ENCODE assay signal across 20 mouse cellular contexts in the genomic region with DNA sequence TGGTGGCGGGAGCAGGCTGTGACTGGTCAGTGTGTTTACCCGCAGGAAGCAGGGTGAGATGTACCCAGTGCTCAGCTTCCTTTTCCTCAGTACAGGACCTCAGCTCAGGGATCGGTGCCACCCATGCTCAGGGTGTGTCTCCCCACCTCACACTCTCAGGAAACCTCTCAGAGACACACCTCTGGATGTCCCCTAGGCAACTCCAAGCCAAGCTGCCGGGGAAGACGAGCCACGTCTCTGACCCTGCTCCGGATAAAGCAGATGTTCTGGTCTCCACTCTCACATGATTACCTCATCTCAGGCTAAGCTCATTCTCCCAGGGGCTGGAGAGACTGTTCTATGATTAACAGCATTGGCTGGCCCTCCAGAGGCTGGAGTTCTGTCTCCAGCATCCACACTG. TPM values are rescaled to one million over a fixed set of nuclear protein-coding genes. Genes with fewer than 3 reads are reported as not detected.
DNase-seq lines count a peak whose midpoint lies in the region; ATAC-seq and TF ChIP-seq lines count a peak whose summit lies in the region.
"Had no signal": no experiment of that assay in that cellular context is flagged by ENCODE, and none has a peak within 500 bp of the region (broad histone marks: within the 10 kb centered on the region; RNA-seq: fewer than 3 reads in every experiment).

No protein-coding gene starts in this region.

- no peak overlapping the region for H3K27ac ChIP-seq in lung, embryonic 14.5 days (ENCODE audit: low read depth)
- no peak overlapping the region for H3K27ac ChIP-seq in gastrocnemius, adult 2 months
- peak overlapping the region; percentile 17 for H3K27ac ChIP-seq in heart, embryonic 10.5 days
- H3K27ac ChIP-seq in stomach, embryonic 16.5 days (ENCODE audit: low read length) = no peak overlapping the region
- H3K27ac ChIP-seq in hindbrain, embryonic 16.5 days (ENCODE audit: low read depth, low read length) = no peak overlapping the region
- H3K27ac ChIP-seq in hindbrain, embryonic 10.5 days = no peak overlapping the region
- H3K27ac ChIP-seq: hindbrain, embryonic 15.5 days; limb, embryonic 15.5 days; midbrain, embryonic 13.5 days; neural tube, embryonic 15.5 days had no signal

- no peaks in the 10 kb centered on the region for H3K36me3 ChIP-seq in lung, embryonic 14.5 days (ENCODE audit: insufficient read depth)
- no peaks in the 10 kb centered on the region for H3K36me3 ChIP-seq in heart, embryonic 10.5 days
- no peaks in the 10 kb centered on the region for H3K36me3 ChIP-seq in stomach, embryonic 16.5 days (ENCODE audit: control insufficient read depth, insufficient read depth, low read length)
- H3K36me3 ChIP-seq in hindbrain, embryonic 16.5 days (ENCODE audit: control insufficient read depth, insufficient read depth, low read length) = no peaks in the 10 kb centered on the region
- no peaks in the 10 kb centered on the region for H3K36me3 ChIP-seq in hindbrain, embryonic 10.5 days
- H3K36me3 ChIP-seq: hindbrain, embryonic 15.5 days; limb, embryonic 15.5 days; midbrain, embryonic 13.5 days; neural tube, embryonic 15.5 days had no signal

- peak; percentile 47; the same call in 1 of the 2 replicates for ATAC-seq in lung, embryonic 14.5 days (ENCODE audit: insufficient read depth)
- ATAC-seq in stomach, embryonic 16.5 days (ENCODE audit: insufficient read depth, low FRiP score) = peak; percentile 57; the same call in 1 of the 2 replicates
- ATAC-seq in hindbrain, embryonic 16.5 days = no peak
- ATAC-seq: forebrain, embryonic 16.5 days; liver, postnatal 0 days; midbrain, embryonic 13.5 days had no signal

- H3K27me3 ChIP-seq in lung, embryonic 14.5 days (ENCODE audit: insufficient read depth, low read length) = no peaks in the 10 kb centered on the region
- H3K27me3 ChIP-seq in heart, embryonic 10.5 days (ENCODE audit: insufficient read depth, poor library complexity, severe bottlenecking) = no peaks in the 10 kb centered on the region
- no peaks in the 10 kb centered on the region for H3K27me3 ChIP-seq in stomach, embryonic 16.5 days (ENCODE audit: control insufficient read depth, insufficient read depth, low read length)
- no peaks in the 10 kb centered on the region for H3K27me3 ChIP-seq in hindbrain, embryonic 16.5 days (replicated peaks; ENCODE audit: control insufficient read depth, insufficient read depth, low read length)
- H3K27me3 ChIP-seq in hindbrain, embryonic 10.5 days (ENCODE audit: insufficient read depth, poor library complexity, severe bottlenecking) = no peaks in the 10 kb centered on the region
- H3K27me3 ChIP-seq: hindbrain, embryonic 15.5 days; limb, embryonic 15.5 days; neural tube, embryonic 15.5 days had no signal

- intact Hi-C loops in gastrocnemius, adult 2 months (cut with DNase I) = no loop called here

- WGBS in lung, embryonic 14.5 days = 78% methylated on average over 7 of the region's 7 CpGs
- 77% methylated on average over 7 of the region's 7 CpGs for WGBS in heart, embryonic 10.5 days
- WGBS in stomach, embryonic 16.5 days = 66% methylated on average over 7 of the region's 7 CpGs
- 77% methylated on average over 7 of the region's 7 CpGs for WGBS in hindbrain, embryonic 16.5 days
- 84% methylated on average over 7 of the region's 7 CpGs for WGBS in hindbrain, embryonic 10.5 days

- H3K4me3 ChIP-seq in lung, embryonic 14.5 days (ENCODE audit: low read depth, low read length) = no peak overlapping the region
- H3K4me3 ChIP-seq in gastrocnemius, adult 2 months = no peak overlapping the region
- H3K4me3 ChIP-seq in heart, embryonic 10.5 days = no peak overlapping the region
- no peak overlapping the region for H3K4me3 ChIP-seq in stomach, embryonic 16.5 days (replicated peaks; ENCODE audit: low read length)
- H3K4me3 ChIP-seq in hindbrain, embryonic 16.5 days (ENCODE audit: low read length) = no peak overlapping the region
- no peak overlapping the region for H3K4me3 ChIP-seq in hindbrain, embryonic 10.5 days
- H3K4me3 ChIP-seq: hindbrain, embryonic 15.5 days; limb, embryonic 15.5 days; midbrain, embryonic 13.5 days; myocyte; neural tube, embryonic 15.5 days had no signal

- H3K9ac ChIP-seq in lung, embryonic 14.5 days = no peak overlapping the region
- H3K9ac ChIP-seq in stomach, embryonic 16.5 days (ENCODE audit: low read length) = no peak overlapping the region
- no peak overlapping the region for H3K9ac ChIP-seq in hindbrain, embryonic 16.5 days (ENCODE audit: low read depth, low read length)
- H3K9ac ChIP-seq: hindbrain, embryonic 15.5 days; limb, embryonic 15.5 days; liver, postnatal 0 days; midbrain, embryonic 13.5 days; neural tube, embryonic 15.5 days had no signal

- H3K4me2 ChIP-seq in lung, embryonic 14.5 days = no peak overlapping the region
- H3K4me2 ChIP-seq in stomach, embryonic 16.5 days (ENCODE audit: low read depth, low read length) = no peak overlapping the region
- H3K4me2 ChIP-seq in hindbrain, embryonic 16.5 days (ENCODE audit: low read length) = no peak overlapping the region
- H3K4me2 ChIP-seq: hindbrain, embryonic 15.5 days; limb, embryonic 15.5 days; midbrain, embryonic 13.5 days; neural tube, embryonic 15.5 days had no signal

- TF ChIP-seq CTCF in lung, embryonic 14.5 days (IDR thresholded peaks at IDR 0.05; ENCODE audit: low read depth) = no peak
- no peak for TF ChIP-seq CTCF in gastrocnemius, adult 2 months (IDR thresholded peaks at IDR 0.05)

- no peaks in the 10 kb centered on the region for H3K9me3 ChIP-seq in lung, embryonic 14.5 days (ENCODE audit: low read depth, low read length)
- H3K9me3 ChIP-seq in heart, embryonic 10.5 days = no peaks in the 10 kb centered on the region
- no peaks in the 10 kb centered on the region for H3K9me3 ChIP-seq in stomach, embryonic 16.5 days (replicated peaks; ENCODE audit: control insufficient read depth, low read length)
- H3K9me3 ChIP-seq in hindbrain, embryonic 16.5 days (ENCODE audit: control insufficient read depth, low read length) = no peaks in the 10 kb centered on the region
- H3K9me3 ChIP-seq in hindbrain, embryonic 10.5 days = no peaks in the 10 kb centered on the region
- H3K9me3 ChIP-seq: hindbrain, embryonic 15.5 days; limb, embryonic 15.5 days; neural tube, embryonic 15.5 days had no signal

- DNase-seq in lung, embryonic 14.5 days = no peak
- no peak for DNase-seq in lung, postnatal 4 days
- peak; percentile 59 for DNase-seq in gastrocnemius, adult 2 months
- no peak for DNase-seq in heart, embryonic 10.5 days (ENCODE audit: low spot score)
- DNase-seq in hindbrain, embryonic 10.5 days (ENCODE audit: low spot score) = no peak
- DNase-seq: adrenal gland, postnatal 14 days; cerebellum, adult 18-20 months; cerebellum, postnatal 36 days; kidney, adult 8-10 months; kidney, postnatal 25 days; liver, postnatal 0 days; thymus, postnatal 25 days had no signal

- peaks cover 3% of the 10 kb centered on the region; the same call in 1 of the 2 replicates for H3K4me1 ChIP-seq in lung, embryonic 14.5 days (ENCODE audit: insufficient read depth)
- H3K4me1 ChIP-seq in heart, embryonic 10.5 days = peaks cover 35% of the 10 kb centered on the region
- H3K4me1 ChIP-seq in stomach, embryonic 16.5 days (ENCODE audit: control insufficient read depth, insufficient read depth, low read length) = no peaks in the 10 kb centered on the region
- H3K4me1 ChIP-seq in hindbrain, embryonic 16.5 days (ENCODE audit: control insufficient read depth, insufficient read depth, low read depth, low read length) = peaks cover 8% of the 10 kb centered on the region
- H3K4me1 ChIP-seq in hindbrain, embryonic 10.5 days (replicated peaks) = peaks cover 32% of the 10 kb centered on the region

RNA-seq across cellular contexts. Expression of gene Igsf3, which starts 13.3 kb away (rescaled TPM):
- polyA plus RNA-seq in lung, embryonic 14.5 days (2014; fragmentation: Nextera tagmentation; extraction: Ambion mirVana) = 23.4 and 24.1 TPM in 2 replicates
- 1 to 10 TPM; 3.0 to 3.2 TPM for total RNA-seq in gastrocnemius, adult 2 months (2021)
- 41.9 and 45.9 TPM in 2 replicates for polyA plus RNA-seq in heart, embryonic 10.5 days (2016; fragmentation: Nextera tagmentation; extraction: Ambion mirVana)
- 35.3 and 36.7 TPM in 2 replicates for polyA plus RNA-seq in stomach, embryonic 16.5 days (2015; fragmentation: Nextera tagmentation; extraction: Ambion mirVana)
- 79.0 and 82.0 TPM in 2 replicates for polyA plus RNA-seq in hindbrain, embryonic 16.5 days (2015; fragmentation: Nextera tagmentation; extraction: Ambion mirVana)
- 29.9 and 37.4 TPM in 2 replicates for polyA plus RNA-seq in hindbrain, embryonic 10.5 days (2016; fragmentation: Nextera tagmentation; extraction: Ambion mirVana)
